19 mouse cellular contexts compared by ENCODE assay signal in genomic region chr6:93297975-93298374, GRCm38 (mm10).
DNase-seq lines count a peak whose midpoint lies in the region; ATAC-seq lines count a peak whose summit lies in the region.
"Had no signal": no experiment of that assay in that cellular context is flagged by ENCODE, and none has a peak within 500 bp of the region (broad histone marks: within the 10 kb centered on the region; RNA-seq: fewer than 3 reads in every experiment).

No protein-coding gene starts in this region.

- 0 out of 2 replicates have a peak overlapping the region, but pooled peaks have one; percentile 2 for H3K4me2 ChIP-seq in kidney, embryonic 15.5 days
- H3K4me2 ChIP-seq in neural tube, embryonic 12.5 days (replicated peaks): no peak overlapping the region

- peaks cover 19% of the 10 kb centered on the region for H3K4me1 ChIP-seq in kidney, embryonic 15.5 days
- H3K4me1 ChIP-seq in neural tube, embryonic 12.5 days: no peaks in the 10 kb centered on the region; the same call in 1 of the 2 replicates
- H3K4me1 ChIP-seq in heart, embryonic 10.5 days: 0 out of 2 replicates have a peak, but pooled peaks cover 11% of the 10 kb centered on the region

- no peak overlapping the region for H3K9ac ChIP-seq in kidney, embryonic 15.5 days
- no peak overlapping the region for H3K9ac ChIP-seq in neural tube, embryonic 12.5 days

- H3K9me3 ChIP-seq in kidney, embryonic 15.5 days (replicated peaks): no peaks in the 10 kb centered on the region
- no peaks in the 10 kb centered on the region for H3K9me3 ChIP-seq in neural tube, embryonic 12.5 days
- no peaks in the 10 kb centered on the region for H3K9me3 ChIP-seq in heart, embryonic 10.5 days

- no peaks in the 10 kb centered on the region for H3K36me3 ChIP-seq in kidney, embryonic 15.5 days
- H3K36me3 ChIP-seq in neural tube, embryonic 12.5 days: no peaks in the 10 kb centered on the region
- H3K36me3 ChIP-seq in heart, embryonic 10.5 days: no peaks in the 10 kb centered on the region

- peak overlapping the region; percentile 71 for H3K27ac ChIP-seq in kidney, embryonic 15.5 days
- no peak overlapping the region for H3K27ac ChIP-seq in neural tube, embryonic 12.5 days
- no peak overlapping the region for H3K27ac ChIP-seq in heart, embryonic 10.5 days
- H3K27ac ChIP-seq: gastrocnemius, adult 2 months; heart, adult 2 months had no signal

- ATAC-seq in kidney, embryonic 15.5 days (replicated peaks; ENCODE audit: low FRiP score): peak; percentile 79; the same call in 1 of the 2 replicates
- peak; percentile 76; the same call in 1 of the 2 replicates for ATAC-seq in neural tube, embryonic 12.5 days (ENCODE audit: low FRiP score, low read depth)
- ATAC-seq: forebrain, embryonic 16.5 days; midbrain, embryonic 16.5 days; Patski had no signal

- DNase-seq in kidney, postnatal 25 days: no peak
- peak; percentile 44 for DNase-seq in embryo, embryonic 10 days (ENCODE audit: low spot score)
- peak; percentile 63 for DNase-seq in forelimb bud, embryonic 11.5 days (ENCODE audit: low read depth, low spot score)
- no peak for DNase-seq in heart, embryonic 10.5 days (ENCODE audit: low spot score)
- DNase-seq in cerebellum, postnatal 10 days: no peak
- DNase-seq: adrenal gland, postnatal 25 days; cerebellum, adult 9-11 months; gastrocnemius, adult 2 months; heart, adult 2 months; kidney, postnatal 10 days; layer of hippocampus, adult 9-11 months; lung, adult 18-20 months; right cerebral cortex, postnatal 14 days had no signal

- WGBS in kidney, embryonic 15.5 days: 12% methylated on average over 6 of the region's 6 CpGs
- 21% methylated on average over 6 of the region's 6 CpGs for WGBS in neural tube, embryonic 12.5 days
- 31% methylated on average over 6 of the region's 6 CpGs for WGBS in heart, embryonic 10.5 days

- no peaks in the 10 kb centered on the region for H3K27me3 ChIP-seq in kidney, embryonic 15.5 days
- H3K27me3 ChIP-seq in neural tube, embryonic 12.5 days (replicated peaks): no peaks in the 10 kb centered on the region
- H3K27me3 ChIP-seq in heart, embryonic 10.5 days (ENCODE audit: insufficient read depth, poor library complexity, severe bottlenecking): no peaks in the 10 kb centered on the region
- H3K27me3 ChIP-seq: Patski had no signal

- H3K4me3 ChIP-seq in kidney, embryonic 15.5 days (replicated peaks): no peak overlapping the region
- no peak overlapping the region for H3K4me3 ChIP-seq in neural tube, embryonic 12.5 days
- H3K4me3 ChIP-seq in heart, embryonic 10.5 days: no peak overlapping the region
- H3K4me3 ChIP-seq: erythroblast, embryonic 14.5 days; gastrocnemius, adult 2 months; heart, adult 2 months had no signal

Comparison
In these comparisons a context has a peak if more than half of its experiments do, and no peak if none do; other contexts are left out.
1. DNase-seq: peak in embryo, embryonic 10 days (single experiment) and forelimb bud, embryonic 11.5 days (single experiment); none in kidney, postnatal 25 days (0 of 2), heart, embryonic 10.5 days (single experiment) and cerebellum, postnatal 10 days (0 of 2).